Mouse (Mus musculus) ES-E14 (cell line): ENCODE results near the gene Defb30.
A peak's percentile ranks its signal among the peaks of the same experiment; 100 is the strongest.

Experiments
- MAFK ChIP-seq: IDR thresholded peaks from 2 replicates; pipeline ENCODE4 v1.6.1; 2014; ENCODE audit warnings: mild to moderate bottlenecking, low read depth, low read length, inconsistent platforms; ENCODE audit not compliant: insufficient read depth
- ZC3H11A ChIP-seq: IDR thresholded peaks from 2 replicates; pipeline ENCODE4 v1.6.1; 2012; ENCODE audit warnings: low read depth, mild to moderate bottlenecking, inconsistent platforms, low read length, borderline replicate concordance

DNA sequence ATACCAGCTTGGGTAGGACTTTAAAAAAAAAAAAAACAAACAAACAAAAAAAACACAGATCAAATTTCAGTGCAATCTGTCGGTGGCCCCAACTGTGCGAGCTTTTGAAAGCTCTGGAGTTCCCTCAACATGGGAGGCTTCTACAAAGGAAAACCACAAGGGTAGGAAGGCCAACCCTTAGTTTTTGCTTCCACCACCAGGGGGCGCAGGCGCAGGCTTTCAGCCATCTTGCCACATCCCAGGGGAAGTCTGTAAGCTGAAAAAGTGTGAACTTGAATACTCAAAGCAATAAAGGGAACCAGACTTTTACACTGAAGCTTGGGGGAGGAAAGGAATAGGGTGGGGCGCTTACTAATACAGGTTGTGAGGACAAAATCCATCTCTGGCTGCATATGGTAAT is 1.0 kb upstream of the Defb30 start:
- TF ChIP-seq MAFK (no peak), ZC3H11A (peak; percentile 48; the same call in 1 of the 2 replicates)
